Mouse (Mus musculus) macrophage (primary cell): ENCODE results near the gene Snrpb2. TPM values are rescaled to one million over a fixed set of nuclear protein-coding genes. Genes with fewer than 3 reads are reported as not detected.

ENCODE experiments used
- polyA plus RNA-seq: library from polyadenylated mRNA; stranded (reverse); fragments of 250-400 nt; gene quantifications from 3 replicates; pipeline ENCODE4 v1.2.4, GENCODE M21; 2018; ENCODE audit warnings: inconsistent platforms

Snrpb2 gene
- polyA plus RNA-seq, 1 experiment from 2014 or later: 100 TPM

Other genes starting within 250 kb of the Snrpb2 start
- 16.8 to 20.4 TPM (median 19.8 TPM) in 3 replicates for gene Kif16b, start 161.5 kb upstream of the Snrpb2 start, polyA plus RNA-seq
- gene Otor, start 15.4 kb downstream of the Snrpb2 start, polyA plus RNA-seq: not detected in 3 replicates